Mouse (Mus musculus) spleen, adult 18-20 months (tissue): Measurements from ENCODE around the gene Unc50.

Source experiments
- DNase-seq, 2 experiments: peaks; one replicate each; pipeline ENCODE4 v3.0.0; 2022; ENCODE audit warnings: mixed read lengths in 2 of 2

Unc50 gene

GRCm38 (mm10) chr1:37488531-37488930 lies 58.6 kb downstream of the Unc50 start:
- DNase-seq, result no peak
